ENCODE assay signal across 11 mouse cellular contexts in the genomic region with DNA sequence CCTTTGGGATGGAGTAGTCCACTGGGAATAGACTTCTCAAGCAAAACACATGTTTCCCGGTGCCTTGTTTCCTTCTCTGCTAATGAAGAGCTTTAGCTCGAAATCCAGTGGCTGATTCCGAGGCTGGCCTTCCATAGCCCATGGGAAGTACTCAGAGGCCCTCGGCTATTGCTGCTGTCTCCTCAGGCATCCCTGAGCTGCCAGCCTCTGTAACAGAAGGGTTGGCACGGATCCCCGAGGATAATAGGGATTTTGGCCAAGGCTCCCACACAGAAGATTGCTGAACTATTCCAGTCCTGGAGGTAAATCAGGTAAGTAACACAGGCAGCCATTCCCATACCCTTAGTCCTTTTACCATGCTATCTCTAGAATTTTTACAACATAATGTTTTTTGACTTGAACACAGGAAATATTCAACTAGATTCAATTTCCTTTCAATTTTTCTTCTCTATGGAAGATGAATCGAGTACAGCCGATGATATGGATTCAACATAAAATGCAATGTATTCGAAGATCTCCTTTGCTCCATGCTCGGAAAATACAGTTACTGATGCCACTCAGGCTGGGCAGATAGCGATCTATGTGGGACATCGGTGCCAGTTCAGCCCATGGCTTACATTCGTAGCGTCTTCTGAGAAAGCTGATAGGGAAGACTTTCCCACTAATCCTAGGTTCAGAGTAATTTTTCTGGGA.
DNase-seq lines count a peak whose midpoint lies in the region; ATAC-seq lines count a peak whose summit lies in the region.
"Had no signal": no experiment of that assay in that cellular context is flagged by ENCODE, and none has a peak within 500 bp of the region (broad histone marks: within the 10 kb centered on the region; RNA-seq: fewer than 3 reads in every experiment).

No protein-coding gene starts in this region.

- ATAC-seq in forebrain, embryonic 12.5 days (ENCODE audit: low FRiP score), result peak; percentile 20; the same call in 1 of the 2 replicates
- ATAC-seq in forebrain, embryonic 11.5 days (replicated peaks; ENCODE audit: low FRiP score), result no peak
- ATAC-seq in embryonic facial prominence, embryonic 15.5 days (ENCODE audit: insufficient number of reproducible peaks, low FRiP score, low TSS enrichment, low read depth), result no peak

- no peak overlapping the region for H3K4me2 ChIP-seq in forebrain, embryonic 12.5 days
- H3K4me2 ChIP-seq in forebrain, embryonic 11.5 days (ENCODE audit: low read depth, low read length, severe bottlenecking), result no peak overlapping the region
- H3K4me2 ChIP-seq in embryonic facial prominence, embryonic 15.5 days (replicated peaks), result 0 out of 2 replicates have a peak overlapping the region, but pooled peaks have one; percentile 4
- H3K4me2 ChIP-seq: liver, embryonic 15.5 days had no signal

- H3K36me3 ChIP-seq in forebrain, embryonic 12.5 days (replicated peaks), result no peaks in the 10 kb centered on the region
- no peaks in the 10 kb centered on the region for H3K36me3 ChIP-seq in forebrain, embryonic 11.5 days (ENCODE audit: control insufficient read depth, insufficient read depth, low read length)
- H3K36me3 ChIP-seq in embryonic facial prominence, embryonic 15.5 days, result no peaks in the 10 kb centered on the region
- H3K36me3 ChIP-seq: liver, embryonic 15.5 days had no signal

- H3K4me1 ChIP-seq in forebrain, embryonic 12.5 days, result no peaks in the 10 kb centered on the region
- no peaks in the 10 kb centered on the region for H3K4me1 ChIP-seq in forebrain, embryonic 11.5 days (replicated peaks; ENCODE audit: control insufficient read depth, insufficient read depth, low read length)
- no peaks in the 10 kb centered on the region for H3K4me1 ChIP-seq in embryonic facial prominence, embryonic 15.5 days
- H3K4me1 ChIP-seq: liver, embryonic 15.5 days had no signal

- no peak overlapping the region for H3K27ac ChIP-seq in forebrain, embryonic 12.5 days
- H3K27ac ChIP-seq in forebrain, embryonic 11.5 days (ENCODE audit: low read depth, low read length), result no peak overlapping the region
- no peak overlapping the region for H3K27ac ChIP-seq in embryonic facial prominence, embryonic 15.5 days (replicated peaks)
- H3K27ac ChIP-seq: liver, embryonic 15.5 days had no signal

- no peak for DNase-seq in forebrain, embryonic 11.5 days (ENCODE audit: low spot score)
- DNase-seq in testis, postnatal 14 days (ENCODE audit: low spot score), result peak; percentile 19
- no peak for DNase-seq in testis, postnatal 10 days (ENCODE audit: low spot score)
- no peak for DNase-seq in adipocyte (ENCODE audit: low spot score)
- DNase-seq in heart, adult 11 months, result no peak
- no peak for DNase-seq in thymus, adult 18-20 months
- DNase-seq: heart, postnatal 4 days; thymus, postnatal 36 days had no signal

- no peaks in the 10 kb centered on the region for H3K27me3 ChIP-seq in forebrain, embryonic 12.5 days
- no peaks in the 10 kb centered on the region for H3K27me3 ChIP-seq in forebrain, embryonic 11.5 days (ENCODE audit: control insufficient read depth, insufficient read depth, low read length)
- H3K27me3 ChIP-seq in embryonic facial prominence, embryonic 15.5 days, result no peaks in the 10 kb centered on the region
- H3K27me3 ChIP-seq: liver, embryonic 15.5 days had no signal

- 76% methylated on average over 14 of the region's 14 CpGs for WGBS in forebrain, embryonic 12.5 days
- 80% methylated on average over 14 of the region's 14 CpGs for WGBS in forebrain, embryonic 11.5 days
- WGBS in embryonic facial prominence, embryonic 15.5 days, result 61% methylated on average over 14 of the region's 14 CpGs

- H3K4me3 ChIP-seq in forebrain, embryonic 12.5 days (replicated peaks), result no peak overlapping the region
- H3K4me3 ChIP-seq in forebrain, embryonic 11.5 days (ENCODE audit: low read depth, low read length), result no peak overlapping the region
- 0 out of 2 replicates have a peak overlapping the region, but pooled peaks have one; percentile 0 for H3K4me3 ChIP-seq in embryonic facial prominence, embryonic 15.5 days (replicated peaks)
- H3K4me3 ChIP-seq: liver, embryonic 15.5 days had no signal

- H3K9me3 ChIP-seq in forebrain, embryonic 12.5 days, result no peaks in the 10 kb centered on the region
- H3K9me3 ChIP-seq in forebrain, embryonic 11.5 days (ENCODE audit: control insufficient read depth, low read length), result no peaks in the 10 kb centered on the region
- H3K9me3 ChIP-seq in embryonic facial prominence, embryonic 15.5 days (replicated peaks), result no peaks in the 10 kb centered on the region
- H3K9me3 ChIP-seq: liver, embryonic 15.5 days had no signal

- H3K9ac ChIP-seq in forebrain, embryonic 12.5 days, result no peak overlapping the region
- no peak overlapping the region for H3K9ac ChIP-seq in forebrain, embryonic 11.5 days (ENCODE audit: low read length)
- no peak overlapping the region for H3K9ac ChIP-seq in embryonic facial prominence, embryonic 15.5 days
- H3K9ac ChIP-seq: liver, embryonic 15.5 days had no signal
